Mouse (Mus musculus) urinary bladder, adult 18-20 months (tissue): ENCODE data around the gene Plekhb2.

Experiments used
- DNase-seq, 2 experiments: peaks; one replicate each; pipeline ENCODE4 v3.0.0; 2022; ENCODE audit warnings: low spot score in 2 of 2, mixed read lengths in 2 of 2

Gene Plekhb2

DNA sequence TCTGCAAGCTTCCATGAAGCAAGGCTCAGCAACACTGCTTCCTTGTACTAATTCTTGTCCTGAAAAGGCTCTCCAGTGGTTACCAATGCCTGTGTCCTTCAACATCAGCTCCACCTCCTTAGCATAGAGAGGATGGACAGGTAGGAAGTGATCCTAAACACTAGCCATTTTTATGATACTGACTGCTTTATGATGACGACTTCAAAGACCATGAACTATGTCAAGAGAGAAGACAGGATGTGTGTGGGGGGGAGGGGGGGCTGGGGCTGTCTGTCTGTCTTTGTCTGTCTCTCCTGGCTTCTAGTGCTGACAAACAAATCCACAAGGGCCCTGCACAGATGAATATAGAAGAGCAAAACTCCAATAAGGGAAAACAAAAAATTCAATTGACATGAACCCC lies 18.4 kb upstream of the Plekhb2 start:
- no peak for DNase-seq

DNA sequence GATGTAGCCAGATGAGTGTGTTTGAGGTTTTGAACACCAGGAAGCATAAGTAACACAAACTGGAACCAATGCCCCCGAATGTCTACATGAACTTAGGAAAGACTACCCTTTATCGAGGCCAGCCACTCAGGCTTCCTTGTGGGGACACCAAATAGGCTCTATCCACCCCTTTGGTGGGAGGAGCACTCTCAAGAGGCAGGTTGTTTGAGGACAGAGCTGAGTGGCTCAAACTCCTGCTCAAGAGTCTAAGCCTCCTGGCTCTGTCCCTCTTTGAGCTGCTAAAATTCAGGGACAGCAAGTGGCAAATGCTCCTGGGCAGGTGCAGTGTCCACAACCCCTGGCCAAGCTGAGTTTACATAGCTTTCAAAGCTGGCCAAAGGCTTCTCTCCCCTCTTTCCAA lies 14.9 kb upstream of the Plekhb2 start:
- no peak for DNase-seq

DNA sequence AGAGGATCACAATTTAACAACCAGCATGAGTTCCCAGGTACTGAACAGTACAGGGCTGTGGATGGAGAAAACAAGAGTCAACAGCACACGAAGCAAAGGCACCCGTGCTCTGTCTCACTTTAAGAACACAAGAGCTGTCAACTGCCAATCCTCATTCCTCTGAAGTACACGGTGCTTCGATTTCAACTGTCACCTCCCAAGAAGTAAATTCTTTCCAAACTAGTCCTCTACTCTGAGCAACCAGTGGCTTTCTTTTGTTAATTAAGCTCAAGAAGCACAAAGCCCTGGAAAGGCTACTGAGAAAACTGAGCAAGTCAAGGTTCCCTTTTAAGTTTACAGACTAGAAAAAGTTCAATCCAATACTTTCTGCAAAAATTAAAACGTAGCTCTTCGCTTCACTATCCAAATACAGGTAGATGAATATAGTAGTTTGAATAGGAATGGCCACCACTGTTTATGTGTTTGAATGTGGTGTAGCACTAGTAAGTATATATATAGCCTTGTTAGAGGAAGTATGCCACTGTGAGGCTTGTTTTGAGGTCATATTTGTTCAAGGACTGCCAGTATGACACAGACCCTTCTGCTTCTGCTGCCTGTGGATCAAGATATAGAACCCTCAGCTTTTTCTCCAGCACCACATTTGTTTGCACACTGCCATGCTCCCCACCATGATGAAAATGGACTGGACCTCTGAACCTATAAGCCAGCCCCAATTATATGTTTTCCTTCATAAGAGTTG lies 11.7 kb upstream of the Plekhb2 start:
- DNase-seq, result no peak

DNA sequence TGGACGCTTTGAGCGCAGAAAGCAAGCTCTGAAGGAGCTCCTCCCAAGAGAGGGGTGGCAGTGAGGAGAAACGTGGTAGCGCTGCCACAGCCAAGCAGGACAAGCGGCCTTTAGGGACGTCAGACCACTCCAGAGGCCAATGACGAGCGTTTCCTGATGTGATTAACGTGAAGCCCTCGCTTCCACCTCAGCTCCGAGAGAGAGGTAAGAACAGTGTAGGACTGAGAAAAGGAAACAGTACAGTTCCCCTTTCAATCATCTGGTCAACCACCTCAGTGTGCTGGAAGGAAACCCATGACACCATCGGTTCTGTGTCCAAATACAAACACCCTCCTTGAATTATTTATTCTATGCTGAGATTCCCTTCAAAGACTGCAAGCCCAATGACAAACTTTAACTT lies 10.5 kb upstream of the Plekhb2 start:
- no peak for DNase-seq

DNA sequence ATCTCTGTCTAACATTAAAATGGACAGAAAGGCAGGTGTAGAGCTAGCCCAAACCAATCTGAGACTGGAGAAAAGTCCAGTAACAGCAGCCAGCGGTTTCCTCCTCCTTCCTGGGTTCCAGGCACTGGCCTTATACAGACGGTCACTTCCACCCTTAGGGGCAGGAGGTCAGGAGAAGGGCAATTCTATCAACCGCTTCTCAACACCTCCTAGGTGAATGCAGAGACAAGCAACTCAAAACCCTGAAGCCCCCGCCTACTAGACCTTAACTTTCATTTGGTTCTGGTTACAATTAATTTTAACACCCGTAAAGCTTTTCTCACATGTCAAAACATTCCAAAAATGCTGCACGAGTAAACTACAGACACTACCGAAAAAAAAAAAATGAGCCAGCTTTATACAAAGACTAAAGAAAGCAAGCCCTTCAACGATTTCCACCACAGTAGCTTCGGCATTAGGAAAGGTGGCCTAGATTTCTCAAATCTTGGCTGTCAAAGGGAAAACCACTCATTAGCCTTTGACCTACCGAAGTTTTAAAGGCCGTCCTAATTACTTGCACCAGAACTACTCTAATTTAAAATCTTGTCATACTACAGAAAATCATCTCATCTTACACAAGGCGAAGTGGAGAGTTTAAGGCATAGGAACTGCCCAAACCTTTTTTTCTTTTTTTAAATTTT lies 7.9 kb upstream of the Plekhb2 start:
- DNase-seq, result no peak

DNA sequence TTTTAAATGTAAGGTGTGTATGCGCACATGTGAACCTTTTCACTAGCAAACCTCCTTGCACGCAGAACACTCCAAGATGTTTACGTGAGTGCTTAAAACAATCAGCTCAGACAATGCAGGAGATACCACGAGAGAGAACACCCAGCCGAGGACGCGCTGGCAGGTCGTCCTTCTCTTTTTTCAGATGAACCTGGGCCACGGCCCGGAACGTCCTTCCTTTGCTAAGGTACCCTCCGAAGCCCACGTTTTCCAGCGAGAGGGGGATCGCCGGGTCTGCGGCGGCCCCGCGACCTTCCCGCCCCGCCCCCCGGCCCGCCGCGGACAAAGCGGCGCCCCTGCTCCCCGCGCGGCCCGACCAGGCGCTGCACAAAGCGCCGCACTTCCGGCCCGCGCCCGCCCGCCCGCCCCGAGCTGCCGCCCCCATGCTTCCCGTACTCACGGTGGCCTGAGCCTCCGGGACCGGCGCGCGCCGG lies 7.4 kb upstream of the Plekhb2 start:
- peak; percentile 20 to 60 for DNase-seq

DNA sequence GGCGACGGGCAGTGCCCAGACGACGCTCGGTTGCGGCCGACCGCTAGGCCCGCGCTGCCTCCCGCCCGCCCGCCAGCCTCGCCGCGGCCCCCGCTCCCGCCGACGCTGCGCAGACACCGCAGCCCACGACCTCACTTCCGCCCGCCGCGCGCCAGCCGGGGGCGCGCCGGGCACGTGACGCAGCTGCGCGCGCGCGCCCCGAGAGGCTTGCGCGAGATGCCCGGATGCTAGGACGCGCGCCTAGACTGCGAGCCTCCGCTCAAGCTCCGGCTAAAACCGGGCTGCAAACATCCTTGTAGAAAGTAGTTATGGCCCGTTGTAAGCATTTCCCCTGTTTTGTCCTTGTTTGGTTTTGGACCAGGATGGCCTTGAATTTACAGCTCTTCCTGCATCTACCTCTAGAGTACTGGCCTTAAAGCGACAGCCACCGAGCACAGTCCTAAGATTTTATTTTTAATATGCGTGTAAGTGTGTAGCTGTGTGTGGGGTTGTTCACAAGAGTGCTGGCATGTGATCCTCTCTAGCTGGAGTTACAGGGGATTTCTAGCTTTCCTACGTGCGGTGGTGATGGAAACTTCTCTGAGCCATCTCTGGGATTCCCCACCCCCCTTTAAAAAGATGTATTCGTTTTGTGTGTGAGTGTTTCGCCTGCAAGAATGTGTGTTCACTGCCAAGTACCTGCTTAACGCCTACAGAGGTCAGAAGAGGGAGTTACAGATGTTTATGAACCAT lies 6.7 kb upstream of the Plekhb2 start, which contains the start of gene Fam168b:
Gene Fam168b, minus strand, starts transcription at position 179 of the 732 bp plus-strand sequence.
- DNase-seq, result peak; percentile 64 to 81

DNA sequence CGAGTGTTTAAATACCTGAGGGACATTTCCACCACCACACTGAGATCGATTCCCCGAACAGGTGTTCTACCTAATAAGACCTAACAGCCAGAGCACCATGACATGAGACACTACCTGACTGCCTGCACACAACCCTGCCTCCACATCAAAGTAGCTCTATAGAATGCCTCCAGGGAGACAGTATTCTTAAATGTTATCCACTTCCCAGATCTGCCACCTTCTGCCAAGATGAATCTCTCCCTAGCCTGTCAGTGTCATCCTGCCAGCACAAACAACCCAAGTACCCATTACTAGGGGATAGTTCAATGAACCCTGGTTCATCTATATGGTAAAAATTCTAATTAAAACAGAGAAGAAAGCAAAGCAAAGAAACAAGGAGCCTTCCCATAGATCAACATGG lies 2.7 kb upstream of the Plekhb2 start:
- DNase-seq, result no peak

DNA sequence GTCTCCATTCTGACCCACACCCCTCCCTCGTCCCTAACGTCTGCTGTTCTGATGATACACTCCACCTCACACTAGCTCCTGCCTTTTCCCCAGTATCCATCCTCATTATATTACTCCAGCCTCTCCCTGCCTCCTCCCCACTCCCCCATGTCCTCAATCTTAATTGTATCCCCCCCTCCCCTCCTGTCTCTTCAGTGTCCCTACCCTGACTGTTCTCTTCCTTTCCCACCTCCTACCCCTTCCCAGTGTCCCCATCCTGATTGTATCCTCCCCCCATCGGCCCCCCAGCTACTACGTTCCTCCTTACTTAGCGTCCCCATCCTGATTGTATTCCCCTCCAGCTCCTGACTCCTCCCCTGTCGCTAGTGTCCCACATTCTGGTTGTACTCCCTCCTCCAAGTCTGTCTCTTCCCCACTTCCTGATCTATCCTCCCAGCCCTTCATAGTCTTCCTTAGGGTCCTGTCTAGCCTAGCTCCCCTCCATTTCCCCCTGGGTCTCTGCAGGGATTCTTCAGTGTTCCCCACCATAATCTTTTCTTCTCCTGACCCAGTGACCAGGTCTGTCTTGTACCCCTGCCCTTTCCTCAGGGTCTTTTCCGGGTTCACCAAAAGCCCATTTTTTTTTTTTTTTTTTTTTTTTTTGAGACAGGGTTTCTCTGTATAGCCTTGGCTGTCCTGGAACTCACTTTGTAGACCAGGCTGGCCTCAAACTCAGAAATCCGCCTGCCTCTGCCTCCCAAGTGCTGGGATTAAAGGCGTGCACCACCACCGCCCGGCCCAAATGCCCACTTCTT lies 764 bp downstream of the Plekhb2 start:
- peak in 1 of 2 experiments; percentile 13 for DNase-seq

DNA sequence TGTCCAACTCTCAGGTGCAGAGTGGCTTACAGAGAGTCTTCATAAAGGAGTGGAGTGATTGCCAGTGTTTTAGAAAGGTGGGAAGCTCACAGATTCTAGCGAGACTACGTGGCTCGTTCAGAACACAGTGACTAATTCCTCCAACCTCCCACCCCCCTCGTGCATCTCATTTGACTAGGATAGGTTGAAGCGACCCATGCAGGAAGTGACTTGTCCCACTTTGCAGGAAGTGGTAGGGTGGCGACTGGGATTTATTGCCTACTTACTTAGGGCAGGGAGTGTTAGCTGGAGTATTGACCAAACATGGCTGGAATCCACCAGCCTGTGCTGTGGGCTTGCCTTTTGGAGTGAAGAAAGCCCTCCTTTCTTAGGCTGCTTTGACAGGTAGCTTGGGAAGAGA lies 1.8 kb downstream of the Plekhb2 start:
- peak; percentile 38 to 74 for DNase-seq

DNA sequence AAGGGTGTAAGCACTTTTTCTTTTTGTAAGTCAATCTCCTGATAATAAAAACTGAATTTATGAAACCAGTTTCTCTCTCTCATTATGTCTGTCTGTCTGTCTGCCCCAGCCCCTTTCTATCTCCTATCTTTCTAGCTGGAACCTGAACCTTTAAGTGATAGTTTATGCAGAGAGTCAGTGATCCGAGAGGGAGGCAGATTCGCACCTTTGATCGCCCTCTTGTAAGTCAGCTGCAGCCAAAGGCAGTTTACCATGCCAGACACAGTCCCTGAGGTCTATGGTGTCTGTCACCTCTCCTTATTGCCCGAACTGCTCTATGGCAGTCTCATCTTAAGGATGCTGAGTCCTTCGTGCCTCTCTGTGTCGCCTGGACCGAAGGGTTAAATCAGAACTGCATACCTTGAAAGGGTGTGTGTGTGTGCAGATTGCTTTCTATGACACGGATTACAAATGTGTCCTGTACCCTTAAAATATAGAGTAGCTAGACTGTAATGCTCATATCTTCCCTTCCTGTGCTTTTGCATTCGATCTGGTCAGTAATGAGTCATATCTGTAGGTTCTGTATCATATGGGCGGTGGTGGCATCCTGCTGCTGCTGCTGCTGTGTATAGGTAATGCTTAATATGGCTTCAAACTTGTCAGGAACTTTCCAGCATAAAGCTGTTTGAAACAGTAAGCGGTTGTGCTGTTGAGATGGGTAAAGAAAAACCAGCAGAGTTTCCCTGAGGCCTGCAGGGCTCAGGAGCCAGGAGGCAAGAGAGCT lies 2.5 kb downstream of the Plekhb2 start:
- no peak for DNase-seq

DNA sequence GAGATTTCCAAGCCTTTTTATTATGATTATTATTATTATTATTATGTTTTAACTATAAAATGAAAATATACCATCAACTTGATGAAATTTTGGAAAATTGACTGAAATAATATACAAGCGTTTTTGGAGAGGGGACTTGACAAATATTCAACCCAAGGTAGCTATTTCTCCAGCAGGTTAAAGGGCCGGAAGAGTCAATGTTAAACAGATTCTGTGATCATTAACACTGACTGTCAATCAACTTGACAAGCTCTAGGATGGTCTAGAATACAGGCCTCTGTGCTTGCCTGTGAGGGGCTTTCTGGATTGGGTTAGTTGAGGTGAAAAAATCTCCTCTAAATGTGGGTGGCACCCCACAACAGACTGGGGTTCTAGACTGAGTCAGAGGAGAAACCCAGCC lies 4.0 kb downstream of the Plekhb2 start:
- DNase-seq, result no peak

DNA sequence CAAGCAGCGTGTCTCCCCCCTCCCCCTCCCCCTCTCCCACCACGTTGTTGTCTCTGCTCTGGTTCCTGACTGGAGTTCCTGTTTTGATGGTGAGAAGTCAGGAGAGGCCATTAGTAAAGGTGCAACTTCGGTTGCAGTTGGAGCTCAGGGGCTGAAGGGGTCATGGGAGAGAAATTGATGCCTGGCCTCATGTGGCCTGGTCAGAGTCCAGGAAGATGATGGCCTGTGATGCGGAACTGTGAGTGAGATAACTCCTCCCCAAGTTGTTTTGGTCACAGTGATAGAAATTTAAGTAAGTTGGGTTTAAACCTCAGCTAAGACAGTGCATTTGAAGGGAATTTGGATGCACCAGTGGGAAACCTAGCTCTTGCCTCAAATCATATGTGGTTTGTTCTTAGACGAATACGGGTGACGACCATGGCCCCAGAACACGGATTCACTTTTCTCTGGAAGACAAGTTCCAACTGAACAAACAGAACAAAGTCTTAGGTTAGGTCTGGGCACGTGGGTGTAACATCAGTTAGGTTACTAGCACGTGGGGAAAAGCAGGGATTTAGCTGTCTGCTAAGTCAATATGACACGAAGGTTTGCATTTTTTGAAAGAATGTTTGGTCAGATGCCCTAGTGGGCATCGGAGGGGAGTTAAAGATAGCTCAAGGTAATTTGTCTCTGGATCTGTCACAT lies 5.4 kb downstream of the Plekhb2 start:
- no peak for DNase-seq

DNA sequence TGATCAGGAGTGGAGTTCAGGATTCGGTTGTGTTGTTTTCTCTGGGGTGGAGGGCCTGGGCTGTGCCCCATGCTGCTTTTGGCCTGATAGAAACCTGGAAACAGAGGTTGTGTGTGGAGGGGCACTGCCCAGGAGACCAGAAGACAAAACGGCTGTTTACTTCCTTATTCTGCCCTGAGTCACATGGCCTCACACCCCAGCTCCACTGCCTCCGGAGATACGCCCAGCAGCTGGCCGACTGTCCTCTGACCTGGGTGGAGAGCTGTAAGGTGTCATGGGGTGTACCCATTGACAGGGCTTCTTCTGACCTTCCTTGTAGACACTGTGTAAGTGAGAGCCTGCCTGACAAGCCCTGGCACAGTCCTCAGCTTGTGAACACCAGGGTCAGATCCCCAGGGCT lies 8.9 kb downstream of the Plekhb2 start:
- DNase-seq, result peak; percentile 28 to 37

DNA sequence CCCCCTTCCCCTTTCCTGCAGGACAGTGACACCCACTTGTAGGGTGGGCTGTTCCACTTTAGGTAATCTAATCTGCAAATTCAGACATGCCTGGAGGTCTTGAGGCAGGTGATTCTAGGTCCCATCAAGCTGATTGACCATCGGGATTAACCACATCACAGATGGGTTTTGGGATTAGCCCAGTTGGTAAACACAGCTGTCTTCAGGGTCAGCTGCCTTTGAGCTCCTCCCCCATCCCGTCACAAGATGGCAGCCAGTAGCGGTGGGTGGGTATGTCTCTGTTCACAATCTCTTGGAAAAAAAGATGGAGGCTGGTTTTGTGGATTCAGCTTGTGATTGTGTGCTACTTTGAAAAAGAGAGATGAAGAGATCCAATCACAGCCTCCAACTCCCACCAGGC lies 10.0 kb downstream of the Plekhb2 start:
- DNase-seq, result no peak

DNA sequence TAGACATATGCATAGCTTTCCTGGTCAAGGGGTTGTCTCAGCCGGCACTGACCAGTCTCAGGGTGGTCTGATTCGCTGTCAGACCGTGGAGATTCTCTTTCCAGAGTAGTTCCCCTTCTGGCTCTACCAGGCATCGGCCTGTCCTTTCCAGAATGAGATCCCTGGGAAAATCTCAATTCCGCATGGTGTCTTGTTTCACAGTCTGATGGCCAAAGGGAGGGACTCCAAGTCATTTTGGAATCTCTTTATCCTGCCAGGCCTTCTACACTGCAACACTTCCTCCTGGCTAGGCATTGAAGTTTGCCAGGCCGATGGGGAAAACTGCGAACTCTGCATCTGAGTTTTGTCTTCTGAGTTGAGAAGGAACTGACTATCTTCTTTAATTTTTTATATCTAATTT lies 10.4 kb downstream of the Plekhb2 start:
- no peak for DNase-seq

DNA sequence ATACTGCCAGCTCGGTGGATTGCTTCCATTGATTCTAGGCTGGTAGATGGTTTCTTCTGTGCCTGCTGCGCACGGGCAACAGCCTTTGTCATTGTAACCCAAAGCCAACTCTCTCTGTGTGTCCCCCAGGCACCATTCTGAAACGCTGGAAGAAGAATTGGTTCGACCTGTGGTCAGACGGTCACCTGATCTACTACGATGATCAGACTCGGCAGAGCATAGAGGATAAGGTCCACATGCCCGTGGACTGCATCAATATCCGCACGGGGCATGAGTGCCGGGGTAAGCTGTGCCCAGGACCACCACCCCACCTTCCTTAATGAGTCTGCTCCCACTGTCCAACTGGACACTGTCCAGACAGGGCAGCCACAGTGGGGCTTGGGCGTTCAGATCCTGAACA lies 13.1 kb downstream of the Plekhb2 start:
- DNase-seq, result no peak

DNA sequence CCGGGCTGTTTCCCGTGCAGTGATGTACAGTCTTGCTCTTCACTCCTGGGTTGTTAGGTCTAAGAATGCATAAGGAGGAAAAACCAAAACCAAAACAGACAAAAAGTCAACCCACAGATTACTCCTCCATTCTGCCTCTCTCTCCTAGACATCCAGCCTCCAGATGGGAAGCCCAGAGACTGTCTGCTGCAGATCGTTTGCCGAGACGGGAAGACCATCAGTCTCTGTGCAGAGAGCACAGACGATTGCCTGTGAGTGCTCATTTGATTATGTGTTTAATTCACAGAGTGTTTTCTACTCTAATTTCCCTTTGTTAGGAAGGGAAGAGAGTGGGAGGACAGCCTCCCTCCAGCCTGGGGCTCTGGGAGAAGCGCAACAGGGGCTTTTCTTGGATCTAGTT lies 13.5 kb downstream of the Plekhb2 start:
- DNase-seq, result no peak

DNA sequence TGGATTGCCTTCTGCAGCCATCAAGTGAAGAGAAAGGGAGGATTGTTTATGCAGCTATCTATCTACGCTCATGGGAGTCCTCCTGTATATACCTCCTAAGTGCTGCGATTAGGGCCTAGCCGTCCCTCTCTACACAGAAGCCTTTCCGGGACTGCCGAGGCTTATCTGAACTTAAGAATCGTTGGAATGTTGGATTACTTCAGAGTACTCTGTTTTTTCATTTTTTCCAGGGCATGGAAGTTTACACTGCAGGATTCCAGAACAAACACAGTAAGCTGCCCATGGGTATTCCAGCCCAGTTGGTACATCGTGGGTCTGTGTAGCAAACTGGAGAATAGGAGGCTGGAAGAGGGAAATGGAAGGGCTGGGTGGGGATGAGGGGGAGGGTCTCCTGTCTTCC lies 14.5 kb downstream of the Plekhb2 start:
- DNase-seq, result no peak

DNA sequence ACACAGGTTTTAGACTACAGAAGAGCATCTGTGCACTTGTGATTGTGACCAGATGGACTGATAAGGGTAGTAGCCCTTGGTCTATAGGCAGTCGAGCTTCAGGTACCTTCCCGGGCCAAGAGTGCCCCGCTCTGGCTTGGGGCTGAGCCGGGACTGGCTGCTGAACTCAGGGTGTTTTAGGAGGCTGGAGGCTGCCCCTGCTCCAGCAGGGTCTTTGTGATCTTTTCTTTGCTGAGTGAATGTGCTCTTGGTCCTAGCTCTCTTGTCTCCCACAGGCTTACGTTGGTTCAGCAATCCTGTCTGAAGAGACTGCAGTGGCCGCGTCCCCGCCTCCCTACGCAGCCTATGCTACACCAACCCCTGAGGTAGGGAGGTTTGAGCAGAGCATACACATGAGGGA lies 16.1 kb downstream of the Plekhb2 start:
- DNase-seq, result no peak
